Mouse (Mus musculus): ENCODE measurements around the gene Rbfox1.

- no peak for TF ChIP-seq POLR2A (IDR thresholded peaks at IDR 0.05; ENCODE audit: insufficient read depth, low read length)
- TF ChIP-seq CTCF (IDR thresholded peaks at IDR 0.05; ENCODE audit: low read depth, low read length): no peak
- TF ChIP-seq EP300 (IDR thresholded peaks at IDR 0.05; ENCODE audit: insufficient read depth, low read depth, low read length): no peak
Measured at GRCm38 (mm10) chr16:7244382-7244781, 1359.2 kb downstream of the Rbfox1 start.
